ENCODE assay signal across 8 mouse cellular contexts in genomic region chr1:131981378-131982013, GRCm38 (mm10). TPM values are rescaled to one million over a fixed set of nuclear protein-coding genes. Genes with fewer than 3 reads are reported as not detected.
DNase-seq lines count a peak whose midpoint lies in the region; ATAC-seq and TF ChIP-seq lines count a peak whose summit lies in the region.

No protein-coding gene starts in this region.

- H3K36me3 ChIP-seq in kidney, postnatal 0 days (ENCODE audit: insufficient read depth, low read length), result no peaks in the 10 kb centered on the region
- peaks cover 2% of the 10 kb centered on the region; the same call in 1 of the 2 replicates for H3K36me3 ChIP-seq in liver, adult 2 months (ENCODE audit: control insufficient read depth, insufficient read depth, low read length)
- H3K36me3 ChIP-seq in stomach, embryonic 16.5 days (ENCODE audit: control insufficient read depth, insufficient read depth, low read length), result no peaks in the 10 kb centered on the region

- H3K9ac ChIP-seq in kidney, postnatal 0 days (ENCODE audit: low read depth, low read length), result no peak overlapping the region
- no peak overlapping the region for H3K9ac ChIP-seq in liver, adult 2 months (ENCODE audit: low read depth, low read length)
- no peak overlapping the region for H3K9ac ChIP-seq in stomach, embryonic 16.5 days (ENCODE audit: low read length)

- 55% methylated on average over 12 of the region's 12 CpGs for WGBS in kidney, postnatal 0 days
- 51% methylated on average over 12 of the region's 12 CpGs for whole genome bisulfite sequencing in liver, adult 2 months
- 48% methylated on average over 12 of the region's 12 CpGs for WGBS in stomach, embryonic 16.5 days

- 0 out of 2 replicates have a peak, but pooled peaks cover 4% of the 10 kb centered on the region for H3K79me2 ChIP-seq in liver, adult 2 months (ENCODE audit: control insufficient read depth, insufficient read depth, low read length)

- no peak overlapping the region for H3K4me2 ChIP-seq in kidney, postnatal 0 days (ENCODE audit: low read length)
- no peak overlapping the region for H3K4me2 ChIP-seq in stomach, embryonic 16.5 days (ENCODE audit: low read depth, low read length)

- H3K4me3 ChIP-seq in kidney, postnatal 0 days (replicated peaks; ENCODE audit: low read depth, low read length), result no peak overlapping the region
- H3K4me3 ChIP-seq in liver, adult 2 months (ENCODE audit: insufficient read depth, low read depth, low read length), result no peak overlapping the region
- H3K4me3 ChIP-seq in stomach, embryonic 16.5 days (replicated peaks; ENCODE audit: low read length), result no peak overlapping the region

- TF ChIP-seq CTCF in kidney, postnatal 0 days (IDR thresholded peaks at IDR 0.05; ENCODE audit: low read depth), result peak; percentile 89
- peak; percentile 93 for TF ChIP-seq CTCF in liver, adult 2 months (IDR thresholded peaks at IDR 0.05; ENCODE audit: low read depth, low read length)

- peak; percentile 84 for DNase-seq in 3T3-L1 (ENCODE audit: low read depth, low spot score)
- peak; percentile 84 for DNase-seq in adrenal gland, adult 2 months
- DNase-seq in embryo, embryonic 11.5 days (ENCODE audit: low read depth, low spot score), result peak; percentile 74
- DNase-seq in heart, adult 9 months (ENCODE audit: low spot score in 2 of 2), result peak; percentile 49 to 70
- DNase-seq in kidney, postnatal 0 days (ENCODE audit: low spot score), result peak; percentile 78
- peak; percentile 53 for DNase-seq in liver, adult 2 months (ENCODE audit: extremely low read depth, low read depth, low spot score)
- DNase-seq in natural killer cell, adult 2 months (ENCODE audit: low spot score in 2 of 2), result peak; percentile 40 to 65

- TF ChIP-seq POLR2A in liver, adult 2 months (IDR thresholded peaks at IDR 0.05; ENCODE audit: extremely low read depth, insufficient read depth, low read length), result no peak

- no peak overlapping the region for H3K27ac ChIP-seq in kidney, postnatal 0 days
- no peak overlapping the region for H3K27ac ChIP-seq in liver, adult 2 months (replicated peaks; ENCODE audit: insufficient read depth, low read depth, low read length)
- H3K27ac ChIP-seq in stomach, embryonic 16.5 days (ENCODE audit: low read length), result no peak overlapping the region

- no peaks in the 10 kb centered on the region for H3K27me3 ChIP-seq in kidney, postnatal 0 days (ENCODE audit: insufficient read depth, low read length)
- H3K27me3 ChIP-seq in liver, adult 2 months (ENCODE audit: control insufficient read depth, insufficient read depth, low read length), result no peaks in the 10 kb centered on the region
- no peaks in the 10 kb centered on the region for H3K27me3 ChIP-seq in stomach, embryonic 16.5 days (ENCODE audit: control insufficient read depth, insufficient read depth, low read length)

- no peaks in the 10 kb centered on the region for H3K9me3 ChIP-seq in kidney, postnatal 0 days (replicated peaks; ENCODE audit: low read length)
- no peaks in the 10 kb centered on the region for H3K9me3 ChIP-seq in stomach, embryonic 16.5 days (replicated peaks; ENCODE audit: control insufficient read depth, low read length)

- H3K4me1 ChIP-seq in kidney, postnatal 0 days (replicated peaks; ENCODE audit: insufficient read depth, low read length), result no peaks in the 10 kb centered on the region
- peaks cover 15% of the 10 kb centered on the region for H3K4me1 ChIP-seq in liver, adult 2 months (ENCODE audit: control insufficient read depth, insufficient read depth, low read length)
- no peaks in the 10 kb centered on the region for H3K4me1 ChIP-seq in stomach, embryonic 16.5 days (ENCODE audit: control insufficient read depth, insufficient read depth, low read length)

- ATAC-seq in kidney, postnatal 0 days (replicated peaks; ENCODE audit: low FRiP score, low read depth), result no peak; the same call in 1 of the 2 replicates
- peak; percentile 61; the same call in 1 of the 2 replicates for ATAC-seq in stomach, embryonic 16.5 days (ENCODE audit: insufficient read depth, low FRiP score)

RNA-seq across cellular contexts. Expression of gene Slc45a3, which starts 18.7 kb away (rescaled TPM):
- total RNA-seq in adrenal gland, adult 2 months (2021), result 10 to 100 TPM; 15.5 to 25.5 TPM
- 23.7 and 35.0 TPM in 2 replicates for polyA plus RNA-seq in adrenal gland, adult 2 months (2012; rRNA removed)
- polyA plus RNA-seq in kidney, postnatal 0 days (2015; fragmentation: Nextera tagmentation; extraction: Ambion mirVana), result 9.1 and 10.1 TPM in 2 replicates
- total RNA-seq in liver, adult 2 months (2014; rRNA removed), result 10.0 and 10.3 TPM in 2 replicates
- polyA plus RNA-seq in liver, adult 2 months (2012; rRNA removed), result 28.0 and 39.8 TPM in 2 replicates
- polyA plus RNA-seq in stomach, embryonic 16.5 days (2015; fragmentation: Nextera tagmentation; extraction: Ambion mirVana), result 10.5 and 12.1 TPM in 2 replicates

RNA-seq across cellular contexts. Expression of gene Elk4, which starts 25.9 kb away (rescaled TPM):
- 10 to 100 TPM; 78.1 to 82.8 TPM for total RNA-seq in adrenal gland, adult 2 months (2021)
- 17.0 and 18.0 TPM in 2 replicates for polyA plus RNA-seq in adrenal gland, adult 2 months (2012; rRNA removed)
- polyA plus RNA-seq in kidney, postnatal 0 days (2015; fragmentation: Nextera tagmentation; extraction: Ambion mirVana), result 21.4 and 22.0 TPM in 2 replicates
- total RNA-seq in liver, adult 2 months (2014; rRNA removed), result 39.4 and 42.1 TPM in 2 replicates
- 17.2 and 23.3 TPM in 2 replicates for polyA plus RNA-seq in liver, adult 2 months (2012; rRNA removed)
- 18.6 and 21.3 TPM in 2 replicates for polyA plus RNA-seq in stomach, embryonic 16.5 days (2015; fragmentation: Nextera tagmentation; extraction: Ambion mirVana)
